Mouse (Mus musculus): ENCODE measurements around the gene Cacnb1. TPM values are rescaled to one million over a fixed set of nuclear protein-coding genes. Genes with fewer than 3 reads are reported as not detected.

Cacnb1 gene
- polyA plus RNA-seq, 1 experiment from 2014 or later: 15.2 TPM

DNA sequence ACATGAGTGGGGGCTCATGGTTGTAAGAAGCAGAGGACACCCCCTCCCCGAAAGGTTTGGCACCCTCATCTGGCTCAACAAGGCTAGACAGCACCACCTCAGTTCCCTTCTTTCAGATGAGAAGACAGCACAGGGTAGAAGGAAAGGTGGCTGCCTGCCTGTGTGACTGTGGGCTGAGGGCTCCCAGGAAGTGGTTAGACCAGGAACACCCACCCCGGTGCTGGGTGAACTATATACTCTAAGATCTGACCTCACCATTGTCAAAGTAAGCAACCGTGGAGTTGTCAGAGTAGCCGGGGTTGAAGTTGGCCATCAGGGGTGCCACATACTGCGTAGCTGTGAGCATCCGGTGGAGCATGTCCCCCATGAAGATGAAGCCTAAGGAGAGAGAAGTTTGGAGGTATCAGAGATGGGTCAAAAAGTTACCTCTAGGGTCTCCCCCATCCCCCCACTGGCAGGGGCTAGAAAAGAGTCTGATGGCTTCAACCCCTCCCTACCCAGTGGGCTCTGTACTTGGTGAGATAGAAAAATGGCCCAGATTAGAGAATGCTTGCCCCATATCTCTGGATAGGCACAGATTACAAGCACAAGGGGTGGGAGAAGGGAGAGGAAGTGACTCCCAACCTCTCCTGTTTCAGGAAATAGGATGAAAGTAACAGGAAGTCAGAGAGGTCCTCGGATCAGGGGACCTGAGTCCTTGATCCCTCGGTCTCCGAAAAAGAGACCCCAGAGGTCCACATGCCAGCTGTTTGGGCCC lies 67.5 kb downstream of the Cacnb1 start:
- H3K9me3 ChIP-seq (ENCODE audit: control insufficient read depth, low read length): no peaks in the 10 kb centered on the region
- no peak overlapping the region for H3K4me2 ChIP-seq (ENCODE audit: low read depth)
- no peaks in the 10 kb centered on the region for H3K27me3 ChIP-seq (ENCODE audit: control insufficient read depth, insufficient read depth, low read length)
- WGBS: 87% methylated on average over 9 of the region's 9 CpGs
- H3K9ac ChIP-seq (ENCODE audit: low read length): no peak overlapping the region
- H3K36me3 ChIP-seq (ENCODE audit: control insufficient read depth, insufficient read depth, low read length): no peaks in the 10 kb centered on the region
- no peak overlapping the region for H3K27ac ChIP-seq (ENCODE audit: low read depth, low read length)
- H3K4me3 ChIP-seq (ENCODE audit: low read depth, low read length): no peak overlapping the region
- no peak for DNase-seq (ENCODE audit: low spot score)
- ATAC-seq (ENCODE audit: insufficient read depth, low FRiP score, low TSS enrichment): no peak
- H3K4me1 ChIP-seq (ENCODE audit: control insufficient read depth, insufficient read depth, low read length): peaks cover 4% of the 10 kb centered on the region; the same call in 1 of the 2 replicates

DNA sequence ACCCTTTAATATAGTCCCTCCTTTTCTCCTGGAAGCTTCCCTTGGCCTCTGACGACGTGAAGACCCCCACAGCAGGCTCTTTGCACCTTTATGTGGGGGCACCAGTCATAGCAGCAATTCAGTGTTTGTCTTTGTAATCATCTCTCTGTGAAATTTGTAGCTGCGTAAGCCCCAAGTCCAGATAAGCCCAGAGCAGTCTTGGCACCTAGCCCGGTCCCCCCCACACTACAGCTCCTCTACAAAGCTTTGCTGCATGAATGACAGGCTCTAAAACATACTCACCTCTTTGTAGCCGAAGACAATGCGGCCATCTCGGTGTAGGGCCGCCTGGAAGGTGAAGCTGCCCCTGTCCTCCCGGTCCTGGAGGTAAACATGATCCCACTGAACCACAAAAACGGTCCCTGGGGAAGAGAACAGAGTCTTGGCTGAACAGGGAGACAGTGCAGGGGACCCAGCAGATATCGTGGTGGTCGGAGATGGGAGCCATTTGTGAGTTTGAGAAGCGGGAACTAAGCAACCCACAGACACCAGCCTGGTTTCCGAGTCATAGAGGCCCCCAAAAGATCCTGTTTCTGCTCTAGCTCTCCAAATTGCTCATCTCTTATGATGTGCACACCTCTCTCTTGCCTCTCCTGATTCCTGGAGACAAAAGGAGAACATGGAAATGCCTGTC lies 68.2 kb downstream of the Cacnb1 start:
- ATAC-seq (ENCODE audit: insufficient read depth, low FRiP score, low TSS enrichment) (no peak), DNase-seq (ENCODE audit: low spot score) (no peak)
- Histone ChIP-seq H3K4me2 (ENCODE audit: low read depth) (no peak overlapping the region), H3K9ac (ENCODE audit: low read length) (no peak overlapping the region), H3K4me1 (ENCODE audit: control insufficient read depth, insufficient read depth, low read length) (peaks cover 4% of the 10 kb centered on the region; the same call in 1 of the 2 replicates), H3K27me3 (ENCODE audit: control insufficient read depth, insufficient read depth, low read length) (no peaks in the 10 kb centered on the region), H3K27ac (ENCODE audit: low read depth, low read length) (no peak overlapping the region), H3K36me3 (ENCODE audit: control insufficient read depth, insufficient read depth, low read length) (no peaks in the 10 kb centered on the region), H3K9me3 (ENCODE audit: control insufficient read depth, low read length) (no peaks in the 10 kb centered on the region), H3K4me3 (ENCODE audit: low read depth, low read length) (no peak overlapping the region)
- 80% methylated on average over 14 of the region's 14 CpGs for WGBS

DNA sequence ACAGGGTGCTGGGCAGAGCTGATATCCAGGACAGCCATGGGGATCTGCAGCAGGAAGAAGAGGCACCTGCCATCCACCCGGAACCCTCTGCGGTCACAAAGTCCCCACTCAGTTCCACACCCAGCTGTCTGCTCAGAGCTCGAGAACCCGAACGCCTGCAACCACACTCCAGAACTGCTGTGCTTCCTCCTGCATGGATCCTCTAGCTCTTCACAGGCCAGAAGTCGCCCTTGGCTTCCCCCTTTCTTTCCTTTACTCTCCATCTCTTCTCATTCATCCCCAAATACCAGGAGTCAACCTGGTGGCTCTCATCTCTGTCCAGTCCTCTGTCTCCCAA lies 68.9 kb downstream of the Cacnb1 start:
- no peak overlapping the region for H3K4me3 ChIP-seq (ENCODE audit: low read depth, low read length)
- no peak for DNase-seq (ENCODE audit: low spot score)
- no peak overlapping the region for H3K27ac ChIP-seq (ENCODE audit: low read depth, low read length)
- H3K4me2 ChIP-seq (ENCODE audit: low read depth): no peak overlapping the region
- no peak overlapping the region for H3K9ac ChIP-seq (ENCODE audit: low read length)
- peaks cover 4% of the 10 kb centered on the region; the same call in 1 of the 2 replicates for H3K4me1 ChIP-seq (ENCODE audit: control insufficient read depth, insufficient read depth, low read length)
- ATAC-seq (ENCODE audit: insufficient read depth, low FRiP score, low TSS enrichment): no peak
- no peaks in the 10 kb centered on the region for H3K36me3 ChIP-seq (ENCODE audit: control insufficient read depth, insufficient read depth, low read length)
- no peaks in the 10 kb centered on the region for H3K27me3 ChIP-seq (ENCODE audit: control insufficient read depth, insufficient read depth, low read length)
- H3K9me3 ChIP-seq (ENCODE audit: control insufficient read depth, low read length): no peaks in the 10 kb centered on the region
- 89% methylated on average over 6 of the region's 6 CpGs for whole genome bisulfite sequencing

DNA sequence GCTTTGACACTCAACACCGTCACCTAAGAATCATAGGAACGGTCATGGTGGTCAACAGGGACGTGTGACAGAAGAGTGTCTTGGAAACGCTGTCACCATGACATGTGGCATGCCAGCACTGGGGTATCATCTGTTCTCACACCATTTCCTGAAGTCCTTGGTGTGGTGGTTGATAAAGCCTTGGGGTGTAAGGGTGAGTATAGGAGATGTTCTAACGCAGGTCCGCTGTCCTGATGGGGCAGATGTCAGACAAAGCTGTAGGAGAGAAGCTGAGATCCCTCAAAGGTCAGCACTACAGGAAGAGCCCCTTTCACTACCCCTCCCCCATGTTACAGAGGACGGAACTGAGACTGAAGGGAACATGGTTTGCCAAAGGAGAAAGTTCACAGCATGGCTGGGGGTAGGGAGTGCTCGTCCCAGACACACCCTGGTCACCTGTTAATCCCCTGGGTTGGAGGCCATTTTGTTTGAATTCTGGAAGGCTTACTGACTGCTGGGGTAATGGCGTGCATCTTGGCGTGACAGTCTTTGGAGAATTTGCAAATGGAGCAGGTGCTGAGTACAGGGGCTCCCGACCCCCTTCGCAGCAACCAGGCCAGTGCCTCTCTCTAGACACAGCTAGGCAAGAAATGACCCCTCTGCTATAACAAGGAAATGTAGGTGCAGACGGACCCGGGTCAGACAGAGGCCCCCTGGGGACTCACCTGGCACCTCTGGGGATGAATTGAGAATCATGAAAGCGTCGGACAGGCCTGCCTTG lies 69.5 kb downstream of the Cacnb1 start:
- H3K27me3 ChIP-seq (ENCODE audit: control insufficient read depth, insufficient read depth, low read length): no peaks in the 10 kb centered on the region
- no peaks in the 10 kb centered on the region for H3K9me3 ChIP-seq (ENCODE audit: control insufficient read depth, low read length)
- H3K4me2 ChIP-seq (ENCODE audit: low read depth): no peak overlapping the region
- no peaks in the 10 kb centered on the region for H3K36me3 ChIP-seq (ENCODE audit: control insufficient read depth, insufficient read depth, low read length)
- H3K9ac ChIP-seq (ENCODE audit: low read length): no peak overlapping the region
- H3K4me1 ChIP-seq (ENCODE audit: control insufficient read depth, insufficient read depth, low read length): peaks cover 4% of the 10 kb centered on the region; the same call in 1 of the 2 replicates
- no peak for DNase-seq (ENCODE audit: low spot score)
- H3K4me3 ChIP-seq (ENCODE audit: low read depth, low read length): no peak overlapping the region
- WGBS: 85% methylated on average over 16 of the region's 16 CpGs
- H3K27ac ChIP-seq (ENCODE audit: low read depth, low read length): no peak overlapping the region
- ATAC-seq (ENCODE audit: insufficient read depth, low FRiP score, low TSS enrichment): no peak

DNA sequence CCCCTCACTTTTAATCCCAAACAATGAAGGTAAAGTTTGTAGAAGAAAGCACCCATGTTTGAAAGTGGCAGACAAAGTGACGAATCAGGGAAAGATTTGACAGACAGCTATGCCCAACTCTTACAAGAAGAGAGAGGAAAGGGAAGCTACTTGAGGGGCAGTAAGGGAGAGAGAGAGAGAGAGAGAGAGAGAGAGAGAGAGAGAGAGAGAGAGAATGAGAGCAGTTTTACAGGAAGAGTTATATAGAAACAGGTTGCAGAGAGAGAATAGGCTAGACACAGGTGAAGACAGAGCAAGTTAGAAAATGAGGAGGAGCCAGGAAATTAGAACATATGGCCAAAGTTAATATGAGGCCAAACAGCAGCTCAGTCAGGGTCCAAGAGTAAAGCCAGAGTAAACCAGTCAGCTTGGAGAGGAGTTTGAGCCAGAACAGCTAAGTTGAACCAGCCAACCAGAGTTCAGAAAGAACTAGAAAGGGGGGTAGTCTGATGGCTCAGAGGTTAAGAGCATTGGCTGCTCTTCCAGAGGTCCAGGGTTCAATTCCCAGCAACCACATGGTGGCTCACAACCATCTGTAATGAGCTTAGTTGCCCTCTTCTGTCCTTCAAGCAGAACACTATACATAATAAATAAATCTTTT lies 70.3 kb downstream of the Cacnb1 start:
- no peak overlapping the region for H3K4me3 ChIP-seq (ENCODE audit: low read depth, low read length)
- no peak overlapping the region for H3K9ac ChIP-seq (ENCODE audit: low read length)
- H3K27me3 ChIP-seq (ENCODE audit: control insufficient read depth, insufficient read depth, low read length): no peaks in the 10 kb centered on the region
- no peak overlapping the region for H3K27ac ChIP-seq (ENCODE audit: low read depth, low read length)
- 92% methylated on average over 1 of the region's 1 CpGs for WGBS
- H3K36me3 ChIP-seq (ENCODE audit: control insufficient read depth, insufficient read depth, low read length): no peaks in the 10 kb centered on the region
- ATAC-seq (ENCODE audit: insufficient read depth, low FRiP score, low TSS enrichment): no peak
- H3K4me1 ChIP-seq (ENCODE audit: control insufficient read depth, insufficient read depth, low read length): peaks cover 4% of the 10 kb centered on the region; the same call in 1 of the 2 replicates
- no peak for DNase-seq (ENCODE audit: low spot score)
- no peaks in the 10 kb centered on the region for H3K9me3 ChIP-seq (ENCODE audit: control insufficient read depth, low read length)
- no peak overlapping the region for H3K4me2 ChIP-seq (ENCODE audit: low read depth)

Small RNAs within 50 kb of the gene (microRNA-seq; reads per million reads assigned to microRNA genes)
- gene Gm27597: not detected

Other genes with a start within 250 kb of the Cacnb1 start
- not detected in 2 replicates for gene 1700001P01Rik, start 247.1 kb downstream of the Cacnb1 start, polyA plus RNA-seq (2014; fragmentation: Nextera tagmentation; extraction: Ambion mirVana)
- gene Rpl23, start 240.6 kb downstream of the Cacnb1 start, polyA plus RNA-seq (2014; fragmentation: Nextera tagmentation; extraction: Ambion mirVana): 453 and 457 TPM in 2 replicates
- gene Lasp1, start 224.0 kb downstream of the Cacnb1 start, polyA plus RNA-seq (2014; fragmentation: Nextera tagmentation; extraction: Ambion mirVana): 68.8 and 73.1 TPM in 2 replicates
- 14.1 and 15.0 TPM in 2 replicates for gene B230217C12Rik, start 182.3 kb downstream of the Cacnb1 start, polyA plus RNA-seq (2014; fragmentation: Nextera tagmentation; extraction: Ambion mirVana)
- gene Fbxo47, start 138.9 kb downstream of the Cacnb1 start, polyA plus RNA-seq (2014; fragmentation: Nextera tagmentation; extraction: Ambion mirVana): 0.53 and 0.65 TPM in 2 replicates
- gene Plxdc1, start 36.6 kb downstream of the Cacnb1 start, polyA plus RNA-seq (2014; fragmentation: Nextera tagmentation; extraction: Ambion mirVana): 0.24 TPM in 1 of 2 replicates, not detected in the other
- gene Arl5c, start 26.9 kb downstream of the Cacnb1 start, polyA plus RNA-seq (2014; fragmentation: Nextera tagmentation; extraction: Ambion mirVana): 10.6 and 14.1 TPM in 2 replicates
- 926 and 968 TPM in 2 replicates for gene Rpl19, start 3.7 kb upstream of the Cacnb1 start, polyA plus RNA-seq (2014; fragmentation: Nextera tagmentation; extraction: Ambion mirVana)
- 6.6 and 6.8 TPM in 2 replicates for gene Stac2, start 30.4 kb upstream of the Cacnb1 start, polyA plus RNA-seq (2014; fragmentation: Nextera tagmentation; extraction: Ambion mirVana)
- 24.1 and 26.8 TPM in 2 replicates for gene Fbxl20, start 127.4 kb upstream of the Cacnb1 start, polyA plus RNA-seq (2014; fragmentation: Nextera tagmentation; extraction: Ambion mirVana)
- 74.6 and 75.3 TPM in 2 replicates for gene Med1, start 170.3 kb upstream of the Cacnb1 start, polyA plus RNA-seq (2014; fragmentation: Nextera tagmentation; extraction: Ambion mirVana)
- gene Cdk12, start 180.0 kb upstream of the Cacnb1 start, polyA plus RNA-seq (2014; fragmentation: Nextera tagmentation; extraction: Ambion mirVana): 13.1 TPM in 2 replicates